20 mouse cellular contexts compared by ENCODE assay signal in the genomic region with DNA sequence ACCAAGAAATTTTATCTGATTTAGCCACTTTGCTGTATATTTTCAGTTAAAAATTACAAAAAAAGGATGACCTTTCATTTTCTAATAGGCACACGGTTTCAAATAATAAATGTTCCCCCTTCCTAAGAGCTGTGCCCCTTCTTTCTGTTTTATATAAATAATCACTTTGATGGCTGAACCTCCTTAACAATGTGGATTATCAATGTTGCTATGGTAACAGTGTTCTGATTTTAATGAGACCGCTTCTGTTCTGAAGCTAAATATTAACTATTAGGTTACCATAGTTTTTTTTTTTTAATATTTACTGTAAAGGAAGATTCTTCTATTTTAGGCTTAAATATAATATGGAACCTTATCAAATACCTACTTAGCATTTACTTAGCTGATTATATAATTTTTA. TPM values are rescaled to one million over a fixed set of nuclear protein-coding genes. Genes with fewer than 3 reads are reported as not detected.
DNase-seq lines count a peak whose midpoint lies in the region; ATAC-seq lines count a peak whose summit lies in the region.
"Had no signal": no experiment of that assay in that cellular context is flagged by ENCODE, and none has a peak within 500 bp of the region (broad histone marks: within the 10 kb centered on the region; RNA-seq: fewer than 3 reads in every experiment).

No protein-coding gene starts in this region.

- DNase-seq in hindbrain, embryonic 14.5 days (ENCODE audit: low spot score), result no peak
- DNase-seq in midbrain, embryonic 14.5 days, result peak; percentile 59
- DNase-seq in midbrain, embryonic 10.5 days (ENCODE audit: low spot score), result no peak
- no peak for DNase-seq in thymus, adult 18-20 months
- DNase-seq: adrenal gland, adult 2 months; adrenal gland, postnatal 14 days; cerebellum, adult 11-12 months; cerebellum, adult 8-10 months; cerebellum, postnatal 14 days; gastrocnemius, adult 2 months; gastrocnemius, postnatal 14 days had no signal

- no peaks in the 10 kb centered on the region for H3K4me1 ChIP-seq in hindbrain, embryonic 14.5 days (replicated peaks; ENCODE audit: control insufficient read depth, insufficient read depth, low read length)
- 0 out of 2 replicates have a peak, but pooled peaks cover 6% of the 10 kb centered on the region for H3K4me1 ChIP-seq in hindbrain, embryonic 12.5 days
- H3K4me1 ChIP-seq in midbrain, embryonic 14.5 days (ENCODE audit: control insufficient read depth, insufficient read depth, low read length), result peaks cover 12% of the 10 kb centered on the region; the same call in 1 of the 2 replicates
- H3K4me1 ChIP-seq in midbrain, embryonic 10.5 days, result peaks cover 8% of the 10 kb centered on the region
- peaks cover 11% of the 10 kb centered on the region; the same call in 1 of the 2 replicates for H3K4me1 ChIP-seq in midbrain, embryonic 16.5 days (ENCODE audit: control insufficient read depth, insufficient read depth, low read length)
- H3K4me1 ChIP-seq: forebrain, embryonic 15.5 days had no signal

- 37% methylated on average over 2 of the region's 2 CpGs for WGBS in hindbrain, embryonic 14.5 days
- WGBS in hindbrain, embryonic 12.5 days, result 78% methylated on average over 2 of the region's 2 CpGs
- 21% methylated on average over 2 of the region's 2 CpGs for WGBS in midbrain, embryonic 14.5 days
- 77% methylated on average over 2 of the region's 2 CpGs for WGBS in midbrain, embryonic 10.5 days
- 22% methylated on average over 2 of the region's 2 CpGs for whole genome bisulfite sequencing in midbrain, embryonic 16.5 days

- no peak overlapping the region for H3K9ac ChIP-seq in hindbrain, embryonic 14.5 days
- H3K9ac ChIP-seq in hindbrain, embryonic 12.5 days, result no peak overlapping the region
- no peak overlapping the region for H3K9ac ChIP-seq in midbrain, embryonic 14.5 days (replicated peaks; ENCODE audit: low read length)
- H3K9ac ChIP-seq in midbrain, embryonic 16.5 days (ENCODE audit: low read depth, low read length), result no peak overlapping the region
- H3K9ac ChIP-seq: forebrain, embryonic 15.5 days; hindbrain, embryonic 13.5 days had no signal

- 0 out of 2 replicates have a peak overlapping the region, but pooled peaks have one; percentile 14 for H3K27ac ChIP-seq in hindbrain, embryonic 14.5 days
- no peak overlapping the region for H3K27ac ChIP-seq in hindbrain, embryonic 12.5 days
- H3K27ac ChIP-seq in midbrain, embryonic 14.5 days (replicated peaks; ENCODE audit: low read depth, low read length), result peak overlapping the region; percentile 64; the same call in 1 of the 2 replicates
- no peak overlapping the region for H3K27ac ChIP-seq in midbrain, embryonic 10.5 days (replicated peaks)
- peak overlapping the region; percentile 77 for H3K27ac ChIP-seq in midbrain, embryonic 16.5 days (ENCODE audit: low read length)
- H3K27ac ChIP-seq: forebrain, embryonic 10.5 days; forebrain, embryonic 15.5 days; gastrocnemius, adult 2 months; hindbrain, postnatal 0 days had no signal

- no peaks in the 10 kb centered on the region for H3K36me3 ChIP-seq in hindbrain, embryonic 14.5 days (replicated peaks; ENCODE audit: control insufficient read depth, insufficient read depth)
- peaks cover 10% of the 10 kb centered on the region for H3K36me3 ChIP-seq in hindbrain, embryonic 12.5 days
- no peaks in the 10 kb centered on the region for H3K36me3 ChIP-seq in midbrain, embryonic 14.5 days (ENCODE audit: control insufficient read depth, insufficient read depth, low read length)
- H3K36me3 ChIP-seq in midbrain, embryonic 10.5 days, result peaks cover 38% of the 10 kb centered on the region
- no peaks in the 10 kb centered on the region for H3K36me3 ChIP-seq in midbrain, embryonic 16.5 days (ENCODE audit: control insufficient read depth, insufficient read depth, low read length)
- H3K36me3 ChIP-seq: forebrain, embryonic 15.5 days; hindbrain, embryonic 13.5 days had no signal

- no peak overlapping the region for H3K4me3 ChIP-seq in hindbrain, embryonic 14.5 days (replicated peaks; ENCODE audit: low read length)
- H3K4me3 ChIP-seq in hindbrain, embryonic 12.5 days, result no peak overlapping the region
- H3K4me3 ChIP-seq in midbrain, embryonic 14.5 days (replicated peaks; ENCODE audit: low read depth, low read length), result no peak overlapping the region
- no peak overlapping the region for H3K4me3 ChIP-seq in midbrain, embryonic 10.5 days
- no peak overlapping the region for H3K4me3 ChIP-seq in midbrain, embryonic 16.5 days (ENCODE audit: low read depth, low read length)
- H3K4me3 ChIP-seq: forebrain, embryonic 10.5 days; forebrain, embryonic 15.5 days; gastrocnemius, adult 2 months; hindbrain, embryonic 13.5 days had no signal

- no peaks in the 10 kb centered on the region for H3K9me3 ChIP-seq in hindbrain, embryonic 14.5 days (ENCODE audit: control insufficient read depth, low read length)
- H3K9me3 ChIP-seq in hindbrain, embryonic 12.5 days (replicated peaks), result no peaks in the 10 kb centered on the region
- H3K9me3 ChIP-seq in midbrain, embryonic 14.5 days (ENCODE audit: control insufficient read depth, low read length), result no peaks in the 10 kb centered on the region
- no peaks in the 10 kb centered on the region for H3K9me3 ChIP-seq in midbrain, embryonic 10.5 days (replicated peaks)
- no peaks in the 10 kb centered on the region for H3K9me3 ChIP-seq in midbrain, embryonic 16.5 days (replicated peaks; ENCODE audit: control insufficient read depth, low read length, poor library complexity, severe bottlenecking)
- H3K9me3 ChIP-seq: forebrain, embryonic 10.5 days; forebrain, embryonic 15.5 days; hindbrain, embryonic 13.5 days had no signal

- no peaks in the 10 kb centered on the region for H3K27me3 ChIP-seq in hindbrain, embryonic 14.5 days (ENCODE audit: control insufficient read depth, insufficient read depth, low read length)
- H3K27me3 ChIP-seq in hindbrain, embryonic 12.5 days, result no peaks in the 10 kb centered on the region
- no peaks in the 10 kb centered on the region for H3K27me3 ChIP-seq in midbrain, embryonic 14.5 days (ENCODE audit: control insufficient read depth, insufficient read depth, low read length)
- no peaks in the 10 kb centered on the region for H3K27me3 ChIP-seq in midbrain, embryonic 10.5 days (ENCODE audit: low read depth, poor library complexity, severe bottlenecking)
- no peaks in the 10 kb centered on the region for H3K27me3 ChIP-seq in midbrain, embryonic 16.5 days (ENCODE audit: control insufficient read depth, insufficient read depth, low read depth, low read length)
- H3K27me3 ChIP-seq: forebrain, embryonic 15.5 days; hindbrain, embryonic 13.5 days had no signal

- H3K4me2 ChIP-seq in hindbrain, embryonic 14.5 days (replicated peaks), result no peak overlapping the region
- no peak overlapping the region for H3K4me2 ChIP-seq in hindbrain, embryonic 12.5 days (replicated peaks)
- H3K4me2 ChIP-seq in midbrain, embryonic 14.5 days (ENCODE audit: low read length), result peak overlapping the region; percentile 24
- H3K4me2 ChIP-seq in midbrain, embryonic 16.5 days (ENCODE audit: low read length), result peak overlapping the region; percentile 29
- H3K4me2 ChIP-seq: forebrain, embryonic 15.5 days; heart, embryonic 11.5 days; hindbrain, embryonic 13.5 days had no signal

- ATAC-seq in hindbrain, embryonic 14.5 days (ENCODE audit: low FRiP score), result no peak
- ATAC-seq in hindbrain, embryonic 12.5 days (ENCODE audit: low FRiP score), result no peak
- ATAC-seq in midbrain, embryonic 14.5 days (ENCODE audit: low FRiP score, low TSS enrichment), result no peak
- no peak for ATAC-seq in midbrain, embryonic 16.5 days
- ATAC-seq: CD4-positive, CD25-positive, alpha-beta regulatory T cell, adult 4 months; forebrain, embryonic 15.5 days; hindbrain, postnatal 0 days; inflammation-experienced regulatory T-cells, adult 6 months had no signal

RNA-seq across cellular contexts. Expression of a gene that starts 53.9 kb away (rescaled TPM):
- polyA plus RNA-seq in hindbrain, embryonic 14.5 days (2014; fragmentation: Nextera tagmentation; extraction: Ambion mirVana), result 15.2 and 17.9 TPM in 2 replicates
- polyA plus RNA-seq in hindbrain, embryonic 12.5 days (2016; fragmentation: Nextera tagmentation; extraction: Ambion mirVana), result 9.2 and 10.0 TPM in 2 replicates
- 9.6 and 11.0 TPM in 2 replicates for polyA plus RNA-seq in midbrain, embryonic 14.5 days (2014; fragmentation: Nextera tagmentation; extraction: Ambion mirVana)
- polyA plus RNA-seq in midbrain, embryonic 10.5 days (2016; fragmentation: Nextera tagmentation; extraction: Ambion mirVana), result 1.7 and 2.3 TPM in 2 replicates
- 13.7 and 15.0 TPM in 2 replicates for polyA plus RNA-seq in midbrain, embryonic 16.5 days (2015; fragmentation: Nextera tagmentation; extraction: Ambion mirVana)

Comparison
In these comparisons a context has a peak if more than half of its experiments do, and no peak if none do; other contexts are left out.
1. H3K27ac ChIP-seq: peak in hindbrain, embryonic 14.5 days (single experiment), midbrain, embryonic 14.5 days (single experiment) and midbrain, embryonic 16.5 days (single experiment); none in hindbrain, embryonic 12.5 days (single experiment) and midbrain, embryonic 10.5 days (single experiment).
2. H3K4me2 ChIP-seq: peak in midbrain, embryonic 14.5 days (single experiment) and midbrain, embryonic 16.5 days (single experiment); none in hindbrain, embryonic 14.5 days (single experiment) and hindbrain, embryonic 12.5 days (single experiment).